Mouse (Mus musculus) C2C12 (cell line): Measurements from ENCODE around the gene 1700025C18Rik. TPM values are rescaled to one million over a fixed set of nuclear protein-coding genes. Genes with fewer than 3 reads are reported as not detected.

Experiments
- H3K27me3 ChIP-seq: one replicate; pipeline ENCODE4 v1.6.1; 2011; ENCODE audit not compliant: control insufficient read depth, insufficient read depth, insufficient read length
- H3K36me3 ChIP-seq: one replicate; pipeline ENCODE4 v1.6.1; 2011; ENCODE audit not compliant: control insufficient read depth, insufficient read depth
- H3K4me3 ChIP-seq: one replicate; pipeline ENCODE4 v1.5.1; 2011; ENCODE audit warnings: mild to moderate bottlenecking, control low read depth; ENCODE audit not compliant: poor library complexity, insufficient read depth, severe bottlenecking
- H3K79me2 ChIP-seq: one replicate; pipeline ENCODE4 v1.6.1; 2011; ENCODE audit not compliant: control insufficient read depth, insufficient read depth
- H3K79me3 ChIP-seq: one replicate; pipeline ENCODE4 v1.6.1; 2011; ENCODE audit warnings: low read depth, control low read depth
- H3ac ChIP-seq: one replicate; pipeline ENCODE3; 2011; ENCODE audit warnings: low read depth; ENCODE audit not compliant: control insufficient read depth, insufficient read length
- CEBPB ChIP-seq: IDR thresholded peaks from one replicate; pipeline ENCODE4 v1.6.1; 2011; ENCODE audit warnings: low read depth, mild to moderate bottlenecking, control low read depth, moderate library complexity
- CTCF ChIP-seq: IDR thresholded peaks from one replicate; pipeline ENCODE4 v1.5.1; 2011; ENCODE audit not compliant: control insufficient read depth, insufficient read depth, insufficient read length
- FOSL1 ChIP-seq: IDR thresholded peaks from one replicate; pipeline ENCODE4 v1.8.0; 2011; ENCODE audit warnings: mild to moderate bottlenecking, low read length; ENCODE audit not compliant: poor library complexity, insufficient read depth, severe bottlenecking
- MAX ChIP-seq: IDR thresholded peaks from one replicate; pipeline ENCODE4 v1.6.1; 2011; ENCODE audit warnings: mild to moderate bottlenecking, control low read depth
- MYOD1 ChIP-seq: IDR thresholded peaks from one replicate; pipeline ENCODE4 v1.6.1; 2011; ENCODE audit warnings: low read depth; ENCODE audit not compliant: control insufficient read depth, insufficient read length
- MYOG ChIP-seq: IDR thresholded peaks from one replicate; pipeline ENCODE4 v1.6.1; 2011; ENCODE audit not compliant: control insufficient read depth, insufficient read length; ENCODE audit errors: extremely low read depth
- USF1 ChIP-seq: IDR thresholded peaks from one replicate; pipeline ENCODE4 v1.6.1; 2011; ENCODE audit warnings: low read depth, mild to moderate bottlenecking, control low read depth, moderate library complexity
- polyA plus RNA-seq: library from polyadenylated mRNA; unstranded; fragments of >200 nt; fragmentation: generic; extraction: Trizol; gene quantifications from one replicate; pipeline ENCODE4 v1.2.1, GENCODE M21; 2012; ENCODE audit warnings: missing spikeins

Gene 1700025C18Rik
- polyA plus RNA-seq, 1 experiment: not detected

DNA sequence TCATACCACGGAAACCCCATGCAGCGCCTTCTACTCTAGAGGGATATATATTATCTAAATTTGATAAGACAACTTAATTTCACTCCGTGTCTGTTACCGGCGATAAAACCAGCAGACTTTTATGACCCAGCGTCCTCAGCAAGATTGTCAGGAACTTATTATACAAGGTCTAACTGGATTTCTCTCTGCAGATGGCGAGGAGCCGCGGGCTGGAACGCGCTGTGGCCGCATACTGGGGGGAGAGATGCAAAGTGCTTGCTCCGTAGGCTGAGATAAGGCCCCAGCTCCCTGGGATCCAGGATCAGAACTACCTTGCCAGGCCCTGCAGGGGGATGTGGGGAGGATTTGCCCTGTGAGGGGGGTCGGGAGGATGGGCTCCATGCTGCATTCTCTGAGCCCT is 1.1 kb downstream of the 1700025C18Rik start:
- no peak overlapping the region for H3ac ChIP-seq
- H3K79me2 ChIP-seq: no peaks in the 10 kb centered on the region
- H3K4me3 ChIP-seq: no peak overlapping the region
- TF ChIP-seq MYOG (no peak), CEBPB (no peak), USF1 (no peak), CTCF (no peak), MYOD1 (no peak), FOSL1 (no peak), MAX (no peak)
- H3K27me3 ChIP-seq: peaks cover 80% of the 10 kb centered on the region
- H3K36me3 ChIP-seq: no peaks in the 10 kb centered on the region
- H3K79me3 ChIP-seq: no peaks in the 10 kb centered on the region

DNA sequence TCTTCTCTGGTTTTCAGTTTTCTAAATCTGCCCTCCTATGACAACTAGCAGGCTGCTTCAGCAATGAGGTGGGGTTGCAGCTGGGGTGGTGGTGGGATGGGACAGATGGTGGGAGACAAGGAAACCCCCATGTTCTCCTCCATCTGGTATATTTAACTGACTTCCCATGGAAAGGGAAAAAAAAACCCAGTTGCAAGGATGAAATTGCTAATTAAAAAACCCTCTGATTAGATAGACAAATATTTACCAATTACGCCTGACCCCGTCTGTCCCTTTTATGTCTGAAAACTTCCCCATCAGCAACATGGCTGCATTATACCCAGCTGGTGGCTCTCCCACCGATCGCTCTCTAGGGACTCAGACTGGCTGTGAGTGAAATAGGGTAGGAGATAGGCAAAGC is 3.9 kb downstream of the 1700025C18Rik start:
- no peaks in the 10 kb centered on the region for H3K79me2 ChIP-seq
- peaks cover 59% of the 10 kb centered on the region for H3K27me3 ChIP-seq
- H3K36me3 ChIP-seq: no peaks in the 10 kb centered on the region
- no peak overlapping the region for H3ac ChIP-seq
- no peak overlapping the region for H3K4me3 ChIP-seq
- no peak for TF ChIP-seq FOSL1
- H3K79me3 ChIP-seq: no peaks in the 10 kb centered on the region

DNA sequence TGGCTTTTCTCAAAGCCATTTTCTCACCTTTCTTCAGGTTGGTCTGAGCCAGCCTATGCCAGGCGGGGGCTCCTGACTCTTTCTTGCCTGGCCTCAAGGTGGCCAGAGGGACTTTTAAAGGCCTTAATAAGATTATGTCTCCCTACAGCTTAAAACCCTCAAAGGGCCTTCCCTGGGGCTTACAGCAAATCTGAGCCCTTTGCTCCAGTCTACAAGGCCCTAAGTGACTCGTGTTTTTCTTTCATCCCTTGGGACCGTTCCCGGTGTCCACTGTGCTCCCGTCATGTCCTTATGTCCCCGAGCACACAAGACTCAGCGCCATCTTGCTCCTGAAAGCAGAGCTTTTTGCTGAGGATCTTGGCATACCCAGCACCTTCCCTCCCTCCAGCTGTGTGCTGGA is 9.3 kb downstream of the 1700025C18Rik start:
- TF ChIP-seq MAX (no peak), USF1 (no peak), CTCF (no peak), FOSL1 (no peak), MYOD1 (no peak), CEBPB (no peak), MYOG (no peak)
- Histone ChIP-seq H3K79me3 (no peaks in the 10 kb centered on the region), H3ac (no peak overlapping the region), H3K27me3 (peaks cover 62% of the 10 kb centered on the region), H3K79me2 (no peaks in the 10 kb centered on the region), H3K36me3 (no peaks in the 10 kb centered on the region), H3K4me3 (no peak overlapping the region)

DNA sequence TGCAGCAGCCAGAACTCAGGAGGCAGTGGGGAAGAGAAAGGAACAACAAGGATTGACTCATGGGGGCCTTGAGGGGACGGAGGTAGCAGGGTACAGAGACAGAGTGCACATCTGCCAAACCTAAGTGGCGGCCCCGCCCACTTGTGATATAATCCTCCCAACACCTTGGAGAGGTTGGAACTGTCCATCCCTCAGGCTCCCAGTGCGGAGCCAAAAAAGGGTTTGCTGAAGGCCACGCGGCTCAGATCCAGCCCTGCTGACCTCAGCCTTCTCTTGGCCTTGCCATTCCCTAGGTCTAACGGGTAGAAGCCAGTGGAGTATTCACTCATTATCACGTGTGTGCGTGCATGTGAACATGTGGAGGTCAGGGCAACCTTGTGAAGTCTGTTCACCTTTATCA is 9.9 kb downstream of the 1700025C18Rik start:
- peaks cover 62% of the 10 kb centered on the region for H3K27me3 ChIP-seq
- TF ChIP-seq CEBPB (no peak), USF1 (no peak), MYOG (no peak), CTCF (no peak), FOSL1 (no peak), MYOD1 (no peak), MAX (no peak)
- H3K4me3 ChIP-seq: no peak overlapping the region
- no peak overlapping the region for H3ac ChIP-seq
- H3K36me3 ChIP-seq: no peaks in the 10 kb centered on the region
- no peaks in the 10 kb centered on the region for H3K79me2 ChIP-seq
- no peaks in the 10 kb centered on the region for H3K79me3 ChIP-seq

DNA sequence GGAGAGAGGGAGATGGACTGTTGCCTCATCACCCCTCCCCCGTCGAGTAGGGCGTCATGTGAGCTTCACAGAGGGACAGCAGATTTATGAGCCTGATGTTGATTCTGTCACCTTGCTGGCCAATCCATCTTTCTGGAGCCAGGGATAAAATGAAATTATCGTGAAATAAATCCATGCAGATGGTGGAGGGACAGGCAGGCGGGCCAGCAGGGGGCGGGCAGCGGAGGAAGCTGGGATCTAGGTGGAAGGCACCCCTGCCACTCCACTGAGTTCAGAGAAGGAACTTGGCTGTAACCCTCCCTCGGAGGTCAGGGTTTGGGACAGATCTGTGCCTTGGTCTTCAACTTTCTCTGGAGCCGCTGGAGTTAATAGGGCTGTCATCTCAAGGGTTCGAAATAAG is 11.9 kb downstream of the 1700025C18Rik start:
- no peak overlapping the region for H3K4me3 ChIP-seq
- no peak overlapping the region for H3ac ChIP-seq
- H3K36me3 ChIP-seq: no peaks in the 10 kb centered on the region
- H3K79me2 ChIP-seq: no peaks in the 10 kb centered on the region
- H3K79me3 ChIP-seq: no peaks in the 10 kb centered on the region
- peaks cover 55% of the 10 kb centered on the region for H3K27me3 ChIP-seq
- TF ChIP-seq CEBPB: no peak
- TF ChIP-seq CTCF: peak; percentile 13

DNA sequence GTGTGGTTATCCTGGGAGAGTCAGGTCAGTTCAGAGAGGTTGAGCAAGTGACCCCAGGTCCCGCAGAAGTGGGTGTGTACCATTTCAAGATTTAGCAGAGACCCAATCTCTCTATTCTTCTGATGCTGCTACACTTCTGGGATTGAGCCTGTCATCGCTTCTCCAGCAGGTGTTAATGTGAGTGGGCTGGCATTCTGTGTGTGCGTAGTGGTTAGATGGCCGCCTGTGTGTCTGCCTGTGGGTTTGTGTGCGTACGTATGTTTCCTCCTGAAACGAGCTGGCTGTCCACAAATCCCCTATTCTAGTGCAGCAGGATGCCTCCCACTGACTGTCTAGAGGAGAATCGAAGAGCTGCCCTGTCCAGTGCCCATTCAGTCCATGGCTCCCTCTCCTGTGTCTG is 12.5 kb downstream of the 1700025C18Rik start:
- Histone ChIP-seq H3K79me3 (no peaks in the 10 kb centered on the region), H3K36me3 (no peaks in the 10 kb centered on the region), H3ac (no peak overlapping the region), H3K27me3 (peaks cover 61% of the 10 kb centered on the region), H3K4me3 (no peak overlapping the region), H3K79me2 (no peaks in the 10 kb centered on the region)
- no peak for TF ChIP-seq CTCF
- no peak for TF ChIP-seq MYOG
- no peak for TF ChIP-seq MAX
- TF ChIP-seq USF1: no peak
- TF ChIP-seq MYOD1: no peak
- no peak for TF ChIP-seq CEBPB
- no peak for TF ChIP-seq FOSL1
